Comparison of ENCODE assay signal across 8 mouse cellular contexts in genomic region chr1:163929636-163930457, GRCm38 (mm10). TPM values are rescaled to one million over a fixed set of nuclear protein-coding genes. Genes with fewer than 3 reads are reported as not detected.
DNase-seq lines count a peak whose midpoint lies in the region; ATAC-seq lines count a peak whose summit lies in the region.

No protein-coding gene starts in this region.

- peaks cover 20% of the 10 kb centered on the region for H3K4me1 ChIP-seq in hindbrain, embryonic 15.5 days (replicated peaks)

- H3K4me2 ChIP-seq in hindbrain, embryonic 15.5 days = peak overlapping the region; percentile 89

- no peaks in the 10 kb centered on the region for H3K27me3 ChIP-seq in hindbrain, embryonic 15.5 days

- no peaks in the 10 kb centered on the region for H3K9me3 ChIP-seq in hindbrain, embryonic 15.5 days

- peak; percentile 83 for DNase-seq in T-cell, adult 2 months (ENCODE audit: low spot score)
- DNase-seq in cerebellum, postnatal 36 days = peak; percentile 87 to 93
- peak; percentile 90 to 92 for DNase-seq in frontal cortex, postnatal 36 days (ENCODE audit: low spot score in 2 of 2)
- DNase-seq in left cerebral cortex, adult 11 months (ENCODE audit: low spot score) = peak; percentile 83
- peak; percentile 90 to 92 for DNase-seq in lung, postnatal 4 days
- peak; percentile 91 for DNase-seq in retina, postnatal 7 days (ENCODE audit: low read depth, low spot score)
- peak; percentile 83 for DNase-seq in urinary bladder, adult 2 months (ENCODE audit: low spot score)

- H3K4me3 ChIP-seq in hindbrain, embryonic 15.5 days = peak overlapping the region; percentile 99

- H3K27ac ChIP-seq in hindbrain, embryonic 15.5 days (replicated peaks) = peak overlapping the region; percentile 86

- peak overlapping the region; percentile 93 for H3K9ac ChIP-seq in hindbrain, embryonic 15.5 days

- peak; percentile 97 for ATAC-seq in hindbrain, embryonic 15.5 days (ENCODE audit: low FRiP score, low read depth)

- peaks cover 12% of the 10 kb centered on the region; the same call in 1 of the 2 replicates for H3K36me3 ChIP-seq in hindbrain, embryonic 15.5 days

- WGBS in hindbrain, embryonic 15.5 days = under 1% methylated on average over 71 of the region's 77 CpGs

RNA-seq across cellular contexts. Expression of gene Scyl3, which starts 0.9 kb away (rescaled TPM):
- polyA plus RNA-seq in hindbrain, embryonic 15.5 days (2015; fragmentation: Nextera tagmentation; extraction: Ambion mirVana) = 14.5 and 16.9 TPM in 2 replicates
- polyA plus RNA-seq in urinary bladder, adult 2 months (2012; rRNA removed) = 16.1 and 16.7 TPM in 2 replicates

Comparison
In these comparisons a context has a peak if more than half of its experiments do, and no peak if none do; other contexts are left out.
1. Peak in every context shown above with its lines: DNase-seq, ATAC-seq, H3K4me3 ChIP-seq and H3K27ac ChIP-seq.